Mouse (Mus musculus) limb, embryonic 14.5 days (tissue): ENCODE measurements at regions not wholly inside any gene's neighbourhood (a gene's known extent, or its start where the extent isn't known, plus 50 kb on each side); places are given as distances from the start of the nearest gene placed in this dataset.

Experiments
- ATAC-seq: fragments of 200-750 bp; cut with Nextera tagmentation; 2 replicates; pipeline ENCODE4 v1.8.0; 2017; ENCODE audit warnings: low read depth, moderate number of reproducible peaks, moderate TSS enrichment; ENCODE audit not compliant: low FRiP score
- DNase-seq: peaks from one replicate; pipeline ENCODE4 v3.0.0-alpha.2; 2015; ENCODE audit warnings: low spot score
- H3K27ac ChIP-seq: fragments of 300-500 bp; sonication (generic); replicated peaks from 2 replicates; pipeline ENCODE4 v1.5.1; 2014; ENCODE audit warnings: low read depth, mild to moderate bottlenecking, low read length, moderate library complexity, mixed read lengths
- H3K27me3 ChIP-seq: fragments of 300-500 bp; sonication (generic); 2 replicates; pipeline ENCODE4 v1.6.1; 2014; ENCODE audit warnings: low read length, mixed read lengths; ENCODE audit not compliant: control insufficient read depth, insufficient read depth
- H3K36me3 ChIP-seq: fragments of 300-500 bp; sonication (generic); 2 replicates; pipeline ENCODE4 v1.6.1; 2014; ENCODE audit warnings: mild to moderate bottlenecking, low read length, moderate library complexity, mixed read lengths; ENCODE audit not compliant: control insufficient read depth, insufficient read depth
- H3K4me1 ChIP-seq: fragments of 300-500 bp; sonication (generic); 2 replicates; pipeline ENCODE4 v1.6.1; 2014; ENCODE audit warnings: antibody characterized with exemption, low read length, mixed read lengths; ENCODE audit not compliant: control insufficient read depth, insufficient read depth
- H3K4me2 ChIP-seq: fragments of 300-500 bp; sonication (generic); replicated peaks from 2 replicates; pipeline ENCODE4 v1.6.1; 2014; ENCODE audit warnings: low read depth, mild to moderate bottlenecking, low read length, moderate library complexity; ENCODE audit not compliant: severe bottlenecking
- H3K4me3 ChIP-seq: fragments of 300-500 bp; sonication (generic); replicated peaks from 2 replicates; pipeline ENCODE4 v1.5.1; 2014; ENCODE audit warnings: low read length
- H3K9ac ChIP-seq: fragments of 300-500 bp; sonication (generic); 2 replicates; pipeline ENCODE4 v1.6.1; 2014; ENCODE audit warnings: mild to moderate bottlenecking, low read depth, low read length, moderate library complexity; ENCODE audit not compliant: severe bottlenecking
- H3K9me3 ChIP-seq: fragments of 300-500 bp; sonication (generic); 2 replicates; pipeline ENCODE4 v1.6.1; 2016; ENCODE audit warnings: low read length; ENCODE audit not compliant: control insufficient read depth
- POLR2A ChIP-seq: fragments of 200-500 bp; IDR thresholded peaks from 2 replicates; pipeline ENCODE4 v1.8.0; 2012; ENCODE audit warnings: inconsistent platforms, mild to moderate bottlenecking, moderate library complexity, borderline replicate concordance; ENCODE audit not compliant: insufficient read depth, insufficient read length; ENCODE audit errors: extremely low read depth
- WGBS: fragments of 180-500 bp; shearing (Covaris S2); extraction: QIAGEN DNeasy Blood & Tissue Kit; methylation state at CpG from one replicate; pipeline ENCODE4 v1.1.7; 2014; 5-methylcytosine and 5-hydroxymethylcytosine counted together

DNA sequence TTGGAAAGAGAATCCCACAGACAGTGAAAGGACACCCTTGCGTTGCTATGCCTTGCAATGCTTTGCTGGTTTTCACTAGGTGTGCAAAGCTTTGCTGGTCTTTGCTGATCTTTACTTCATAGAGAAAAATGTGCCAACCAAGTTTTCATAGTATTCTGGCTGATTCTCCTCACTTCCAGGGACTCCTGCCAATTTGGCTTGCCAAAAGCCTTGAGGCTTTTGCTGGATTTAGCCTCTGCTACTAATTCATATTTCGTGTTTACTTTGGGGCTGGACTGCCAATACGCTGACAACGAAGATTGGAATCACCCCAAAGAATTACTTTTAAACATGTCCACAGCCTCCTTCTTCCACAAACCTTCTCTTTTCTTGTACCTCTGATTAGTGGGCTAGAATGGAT is 162.2 kb upstream of the Ednrb start:
- peak; percentile 50 for DNase-seq
- Histone ChIP-seq H3K36me3 (no peaks in the 10 kb centered on the region), H3K27me3 (no peaks in the 10 kb centered on the region), H3K4me1 (no peaks in the 10 kb centered on the region), H3K4me3 (no peak overlapping the region), H3K9ac (no peak overlapping the region), H3K27ac (no peak overlapping the region), H3K4me2 (no peak overlapping the region), H3K9me3 (no peaks in the 10 kb centered on the region)
- TF ChIP-seq POLR2A = no peak
- no peak for ATAC-seq
- WGBS = 83% methylated on average over 4 of the region's 4 CpGs

DNA sequence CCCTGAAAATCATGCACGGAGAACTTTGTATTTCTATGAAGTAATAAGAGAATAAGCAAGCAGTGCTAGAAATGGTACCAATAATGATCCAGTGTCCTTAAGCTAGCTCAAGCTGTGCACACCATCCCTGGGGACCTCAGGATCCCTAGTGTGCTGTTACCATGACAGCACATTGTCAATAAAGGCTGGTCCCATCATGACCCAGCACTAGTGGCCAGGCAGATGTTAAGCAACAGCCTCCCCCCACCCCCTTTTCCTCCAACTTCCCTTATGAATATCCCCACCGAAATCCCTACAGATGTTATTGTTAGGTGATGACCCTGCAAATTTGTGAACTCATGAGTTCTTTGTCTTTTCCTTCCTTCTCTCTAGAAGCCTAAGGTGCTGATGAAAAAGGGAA is 160.9 kb upstream of the Ednrb start:
- Histone ChIP-seq H3K4me1 (no peaks in the 10 kb centered on the region), H3K36me3 (no peaks in the 10 kb centered on the region), H3K27ac (no peak overlapping the region), H3K4me2 (no peak overlapping the region), H3K9ac (no peak overlapping the region), H3K27me3 (no peaks in the 10 kb centered on the region), H3K9me3 (no peaks in the 10 kb centered on the region), H3K4me3 (no peak overlapping the region)
- no peak for TF ChIP-seq POLR2A
- ATAC-seq (no peak), DNase-seq (no peak)
- WGBS = 76% methylated on average over 2 of the region's 2 CpGs

DNA sequence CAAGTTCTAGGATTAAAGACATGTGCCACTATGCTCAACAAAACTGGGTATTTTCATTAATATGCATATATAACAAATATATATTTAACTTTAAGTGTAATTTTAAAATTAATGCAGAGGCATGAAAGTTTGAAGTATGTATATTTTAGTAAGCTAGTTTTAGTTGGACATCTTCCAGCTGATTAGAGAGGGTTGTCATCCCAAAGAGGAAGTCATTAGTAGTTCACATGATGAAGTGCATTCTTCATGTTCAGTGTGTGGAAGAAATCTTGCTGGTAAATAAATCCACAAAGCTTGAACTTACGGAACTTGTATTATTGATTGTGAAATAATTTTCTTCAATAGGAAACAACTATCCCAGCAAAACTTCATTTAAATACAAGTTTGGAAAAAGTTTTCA is 158.2 kb upstream of the Ednrb start:
- Histone ChIP-seq H3K27ac (no peak overlapping the region), H3K4me1 (no peaks in the 10 kb centered on the region), H3K9ac (no peak overlapping the region), H3K9me3 (no peaks in the 10 kb centered on the region), H3K4me2 (no peak overlapping the region), H3K36me3 (no peaks in the 10 kb centered on the region), H3K27me3 (no peaks in the 10 kb centered on the region), H3K4me3 (no peak overlapping the region)
- WGBS = 85% methylated on average over 1 of the region's 1 CpGs
- TF ChIP-seq POLR2A = no peak
- DNase-seq (no peak), ATAC-seq (no peak)

DNA sequence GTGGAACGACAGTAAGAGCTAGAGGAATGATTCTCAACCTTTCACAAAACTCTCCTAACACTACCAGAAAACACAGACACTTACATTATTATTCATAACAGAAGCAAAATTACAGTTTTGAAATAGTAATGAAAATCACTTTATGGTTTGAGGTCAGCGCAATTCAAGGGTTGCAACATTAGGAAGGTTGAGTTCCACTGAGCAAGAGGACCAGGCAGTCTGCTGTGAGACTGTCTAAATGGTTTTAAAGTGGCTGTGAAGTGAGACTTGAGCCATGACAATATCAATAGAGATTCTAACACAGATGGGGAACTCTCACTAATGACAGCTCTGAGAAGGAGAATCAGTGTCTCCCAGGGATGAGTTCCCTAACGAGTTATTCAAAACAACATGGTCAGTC is 146.2 kb upstream of the Ednrb start:
- no peak overlapping the region for H3K9ac ChIP-seq
- no peak for TF ChIP-seq POLR2A
- no peaks in the 10 kb centered on the region for H3K4me1 ChIP-seq
- no peaks in the 10 kb centered on the region for H3K9me3 ChIP-seq
- no peak overlapping the region for H3K4me2 ChIP-seq
- no peak overlapping the region for H3K4me3 ChIP-seq
- DNase-seq = no peak
- H3K36me3 ChIP-seq = no peaks in the 10 kb centered on the region
- ATAC-seq = no peak
- 82% methylated on average over 3 of the region's 3 CpGs for WGBS
- no peaks in the 10 kb centered on the region for H3K27me3 ChIP-seq
- no peak overlapping the region for H3K27ac ChIP-seq

DNA sequence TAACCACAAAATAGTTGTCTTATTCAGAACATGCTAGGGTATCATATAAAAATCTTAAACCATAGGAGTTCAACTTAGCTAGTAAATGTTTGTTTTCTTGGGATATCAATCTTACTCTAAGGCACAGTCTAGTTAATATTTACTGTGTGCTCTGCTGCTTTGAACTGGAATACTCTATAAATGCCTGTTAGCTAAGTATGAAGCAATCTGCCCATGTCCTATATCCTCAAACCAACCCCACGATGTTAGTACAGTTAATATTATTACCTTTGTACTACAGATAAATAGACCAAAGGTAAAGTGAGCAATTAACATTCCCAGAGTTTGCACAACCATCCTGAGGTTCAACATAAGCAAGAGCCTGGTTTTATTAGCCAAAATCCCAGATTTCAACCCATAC is 145.7 kb upstream of the Ednrb start:
- WGBS = 82% methylated on average over 1 of the region's 1 CpGs

DNA sequence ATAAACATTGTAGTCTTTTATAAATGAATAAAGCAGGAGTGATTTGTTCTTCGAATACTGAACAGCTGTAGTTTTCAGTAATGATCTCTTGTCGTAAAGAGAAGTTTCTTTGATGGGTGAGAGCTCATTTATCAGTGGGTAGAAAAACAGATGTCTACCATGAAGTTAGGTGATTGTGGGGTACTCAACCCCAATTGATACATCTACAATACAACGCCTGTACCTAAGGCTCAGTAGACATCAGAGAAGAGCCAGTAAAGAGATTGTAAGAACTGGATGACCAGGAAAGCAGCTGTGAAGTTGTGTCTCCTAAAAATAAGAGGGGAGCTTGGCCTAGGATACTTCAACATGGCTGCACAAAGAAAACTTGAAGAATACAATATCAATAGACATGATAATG is 143.1 kb upstream of the Ednrb start:
- Histone ChIP-seq H3K9me3 (no peaks in the 10 kb centered on the region), H3K4me1 (no peaks in the 10 kb centered on the region), H3K4me3 (no peak overlapping the region), H3K9ac (no peak overlapping the region), H3K36me3 (no peaks in the 10 kb centered on the region), H3K4me2 (no peak overlapping the region), H3K27ac (no peak overlapping the region), H3K27me3 (no peaks in the 10 kb centered on the region)
- WGBS = 70% methylated on average over 3 of the region's 3 CpGs
- TF ChIP-seq POLR2A = no peak
- DNase-seq = no peak
- ATAC-seq = no peak

More for the DNA sequence above, 145.7 kb upstream of the Ednrb start:
- no peak for DNase-seq
- ATAC-seq = no peak
- H3K4me2 ChIP-seq = no peak overlapping the region
- H3K4me1 ChIP-seq = no peaks in the 10 kb centered on the region
- H3K9me3 ChIP-seq = no peaks in the 10 kb centered on the region
- H3K9ac ChIP-seq = no peak overlapping the region
- no peak overlapping the region for H3K27ac ChIP-seq
- no peaks in the 10 kb centered on the region for H3K27me3 ChIP-seq
- no peak for TF ChIP-seq POLR2A
- H3K4me3 ChIP-seq = no peak overlapping the region
- no peaks in the 10 kb centered on the region for H3K36me3 ChIP-seq
